Mouse (Mus musculus): ENCODE results near the gene Zfp760.

- TF ChIP-seq EP300 (optimal IDR thresholded peaks at IDR 0.05), result no peak
- no peak for TF ChIP-seq CTCF (IDR thresholded peaks at IDR 0.05; ENCODE audit: low read depth)
Measured at GRCm38 (mm10) chr17:21696073-21696472, 11.5 kb upstream of the Zfp760 start.

All from stomach, postnatal 0 days (tissue).